ENCODE assay signal across 8 mouse cellular contexts in genomic region chr12:76708956-76709794, GRCm38 (mm10). TPM values are rescaled to one million over a fixed set of nuclear protein-coding genes. Genes with fewer than 3 reads are reported as not detected.
DNase-seq lines count a peak whose midpoint lies in the region; ATAC-seq and TF ChIP-seq lines count a peak whose summit lies in the region.

No protein-coding gene starts in this region.

- TF ChIP-seq CTCF in testis, adult 2 months (IDR thresholded peaks at IDR 0.05; ENCODE audit: control insufficient read depth, insufficient read depth, insufficient replicate concordance, low read depth, low read length), result no peak

- peak; percentile 55 for ATAC-seq in hindbrain, embryonic 15.5 days (ENCODE audit: low FRiP score, low read depth)
- peak; percentile 64 for ATAC-seq in limb, embryonic 14.5 days (ENCODE audit: low FRiP score, low read depth)
- ATAC-seq in midbrain, embryonic 13.5 days, result peak; percentile 63

- H3K4me2 ChIP-seq in hindbrain, embryonic 15.5 days, result peak overlapping the region; percentile 99
- peak overlapping the region; percentile 100 for H3K4me2 ChIP-seq in limb, embryonic 14.5 days (replicated peaks; ENCODE audit: low read depth, low read length, severe bottlenecking)
- H3K4me2 ChIP-seq in midbrain, embryonic 13.5 days (replicated peaks), result peak overlapping the region; percentile 100

- peak overlapping the region; percentile 75 for H3K27ac ChIP-seq in hindbrain, embryonic 15.5 days (replicated peaks)
- H3K27ac ChIP-seq in limb, embryonic 14.5 days (replicated peaks; ENCODE audit: low read depth, low read length), result no peak overlapping the region
- H3K27ac ChIP-seq in midbrain, embryonic 13.5 days, result no peak overlapping the region
- H3K27ac ChIP-seq in testis, adult 2 months (ENCODE audit: control insufficient read depth, insufficient read depth, low read depth, low read length), result no peak overlapping the region

- peaks cover 32% of the 10 kb centered on the region for H3K4me1 ChIP-seq in hindbrain, embryonic 15.5 days (replicated peaks)
- H3K4me1 ChIP-seq in limb, embryonic 14.5 days (ENCODE audit: control insufficient read depth, insufficient read depth, low read length), result peaks cover 11% of the 10 kb centered on the region
- peaks cover 19% of the 10 kb centered on the region for H3K4me1 ChIP-seq in midbrain, embryonic 13.5 days (replicated peaks)
- peaks cover 7% of the 10 kb centered on the region; the same call in 1 of the 2 replicates for H3K4me1 ChIP-seq in testis, adult 2 months (ENCODE audit: control insufficient read depth, insufficient read depth, low read length)

- peak; percentile 12 for DNase-seq in ovary, adult 18-20 months (ENCODE audit: low spot score)
- DNase-seq in ovary, postnatal 14 days (ENCODE audit: low spot score), result no peak
- DNase-seq in cerebellum, postnatal 14 days, result peak; percentile 82 to 85
- DNase-seq in gastrocnemius, adult 8-10 months (ENCODE audit: low spot score in 2 of 2), result peak; percentile 78 to 86
- no peak for DNase-seq in limb, embryonic 14.5 days (ENCODE audit: low spot score)

- no peaks in the 10 kb centered on the region for H3K9me3 ChIP-seq in hindbrain, embryonic 15.5 days
- H3K9me3 ChIP-seq in limb, embryonic 14.5 days (ENCODE audit: control insufficient read depth, low read length), result no peaks in the 10 kb centered on the region
- no peaks in the 10 kb centered on the region for H3K9me3 ChIP-seq in midbrain, embryonic 13.5 days

- no peak for TF ChIP-seq POLR2A in limb, embryonic 14.5 days (IDR thresholded peaks at IDR 0.05; ENCODE audit: borderline replicate concordance, extremely low read depth, insufficient read depth, insufficient read length)
- TF ChIP-seq POLR2A in testis, adult 2 months (IDR thresholded peaks at IDR 0.05; ENCODE audit: control insufficient read depth, low read depth, low read length), result no peak

- peaks cover 17% of the 10 kb centered on the region for H3K27me3 ChIP-seq in hindbrain, embryonic 15.5 days
- peaks cover 42% of the 10 kb centered on the region for H3K27me3 ChIP-seq in limb, embryonic 14.5 days (ENCODE audit: control insufficient read depth, insufficient read depth, low read length)
- H3K27me3 ChIP-seq in midbrain, embryonic 13.5 days, result peaks cover 61% of the 10 kb centered on the region
- H3K27me3 ChIP-seq in testis, adult 2 months (ENCODE audit: control insufficient read depth, insufficient read depth, low read length), result peaks cover 2% of the 10 kb centered on the region; the same call in 1 of the 2 replicates

- peak overlapping the region; percentile 72 for H3K9ac ChIP-seq in hindbrain, embryonic 15.5 days
- peak overlapping the region; percentile 55 for H3K9ac ChIP-seq in limb, embryonic 14.5 days (ENCODE audit: low read depth, low read length, severe bottlenecking)
- H3K9ac ChIP-seq in midbrain, embryonic 13.5 days (replicated peaks), result peak overlapping the region; percentile 76

- no peaks in the 10 kb centered on the region for H3K36me3 ChIP-seq in hindbrain, embryonic 15.5 days
- H3K36me3 ChIP-seq in limb, embryonic 14.5 days (ENCODE audit: control insufficient read depth, insufficient read depth, low read length), result no peaks in the 10 kb centered on the region
- no peaks in the 10 kb centered on the region for H3K36me3 ChIP-seq in midbrain, embryonic 13.5 days
- no peaks in the 10 kb centered on the region for H3K36me3 ChIP-seq in testis, adult 2 months (ENCODE audit: control insufficient read depth, insufficient read depth, low read length)

- 3% methylated on average over 32 of the region's 34 CpGs for WGBS in hindbrain, embryonic 15.5 days
- WGBS in limb, embryonic 14.5 days, result 6% methylated on average over 24 of the region's 34 CpGs
- 4% methylated on average over 30 of the region's 34 CpGs for WGBS in midbrain, embryonic 13.5 days

- H3K4me3 ChIP-seq in hindbrain, embryonic 15.5 days, result peak overlapping the region; percentile 66
- peak overlapping the region; percentile 57 for H3K4me3 ChIP-seq in limb, embryonic 14.5 days (replicated peaks; ENCODE audit: low read length)
- H3K4me3 ChIP-seq in midbrain, embryonic 13.5 days (replicated peaks), result peak overlapping the region; percentile 75
- peak overlapping the region; percentile 88 for H3K4me3 ChIP-seq in testis, adult 2 months (ENCODE audit: control insufficient read depth, low read depth, low read length)

RNA-seq across cellular contexts. Expression of gene Sptb, which starts 1.2 kb away (rescaled TPM):
- total RNA-seq in gastrocnemius, adult 8-10 months (2022), result 100 to 1,000 TPM; 167 to 183 (median 176) TPM
- 6.3 and 8.0 TPM in 2 replicates for polyA plus RNA-seq in hindbrain, embryonic 15.5 days (2015; fragmentation: Nextera tagmentation; extraction: Ambion mirVana)
- polyA plus RNA-seq in limb, embryonic 14.5 days (2012; rRNA removed), result 1.3 and 1.5 TPM in 2 replicates
- 1.3 TPM in 2 replicates for polyA plus RNA-seq in limb, embryonic 14.5 days (2014; fragmentation: Nextera tagmentation; extraction: Ambion mirVana)
- 1.1 TPM in 2 replicates for polyA plus RNA-seq in midbrain, embryonic 13.5 days (2015; fragmentation: Nextera tagmentation; extraction: Ambion mirVana)
- polyA plus RNA-seq in testis, adult 2 months (2012; rRNA removed), result 3.9 and 4.0 TPM in 2 replicates

RNA-seq across cellular contexts. Expression of gene Churc1, which starts 56.2 kb away (rescaled TPM):
- 10 to 100 TPM; 58.2 to 63.8 (median 60.9) TPM for total RNA-seq in gastrocnemius, adult 8-10 months (2022)
- 134 and 149 TPM in 2 replicates for polyA plus RNA-seq in hindbrain, embryonic 15.5 days (2015; fragmentation: Nextera tagmentation; extraction: Ambion mirVana)
- polyA plus RNA-seq in limb, embryonic 14.5 days (2012; rRNA removed), result 43.6 and 47.4 TPM in 2 replicates
- 93.1 and 104 TPM in 2 replicates for polyA plus RNA-seq in limb, embryonic 14.5 days (2014; fragmentation: Nextera tagmentation; extraction: Ambion mirVana)
- polyA plus RNA-seq in midbrain, embryonic 13.5 days (2015; fragmentation: Nextera tagmentation; extraction: Ambion mirVana), result 115 and 125 TPM in 2 replicates
- 38.1 and 51.6 TPM in 2 replicates for polyA plus RNA-seq in testis, adult 2 months (2012; rRNA removed)

RNA-seq across cellular contexts. Expression of gene Fntb, which starts 56.2 kb away (rescaled TPM):
- 10 to 100 TPM; 10.4 to 12.0 (median 11.6) TPM for total RNA-seq in gastrocnemius, adult 8-10 months (2022)
- 40.4 and 46.0 TPM in 2 replicates for polyA plus RNA-seq in hindbrain, embryonic 15.5 days (2015; fragmentation: Nextera tagmentation; extraction: Ambion mirVana)
- polyA plus RNA-seq in limb, embryonic 14.5 days (2012; rRNA removed), result 42.9 and 50.9 TPM in 2 replicates
- polyA plus RNA-seq in limb, embryonic 14.5 days (2014; fragmentation: Nextera tagmentation; extraction: Ambion mirVana), result 47.6 and 51.5 TPM in 2 replicates
- polyA plus RNA-seq in midbrain, embryonic 13.5 days (2015; fragmentation: Nextera tagmentation; extraction: Ambion mirVana), result 33.4 and 36.8 TPM in 2 replicates
- 9.2 and 9.9 TPM in 2 replicates for polyA plus RNA-seq in testis, adult 2 months (2012; rRNA removed)

Comparison
In these comparisons a context has a peak if more than half of its experiments do, and no peak if none do; other contexts are left out.
1. DNase-seq: peak in ovary, adult 18-20 months (single experiment), cerebellum, postnatal 14 days (2 of 2) and gastrocnemius, adult 8-10 months (2 of 2); none in ovary, postnatal 14 days (single experiment) and limb, embryonic 14.5 days (single experiment).
2. Peak in every context shown above with its lines, with median percentiles within 50 percentile points of each other: ATAC-seq, H3K4me2 ChIP-seq, H3K4me3 ChIP-seq and H3K9ac ChIP-seq.